Mouse (Mus musculus): ENCODE data around the gene Xpnpep2. TPM values are rescaled to one million over a fixed set of nuclear protein-coding genes. Genes with fewer than 3 reads are reported as not detected.
A peak's percentile ranks its signal among the peaks of the same experiment; 100 is the strongest.

Xpnpep2 gene
- polyA plus RNA-seq, 1 experiment from 2014 or later: 2.2 TPM

DNA sequence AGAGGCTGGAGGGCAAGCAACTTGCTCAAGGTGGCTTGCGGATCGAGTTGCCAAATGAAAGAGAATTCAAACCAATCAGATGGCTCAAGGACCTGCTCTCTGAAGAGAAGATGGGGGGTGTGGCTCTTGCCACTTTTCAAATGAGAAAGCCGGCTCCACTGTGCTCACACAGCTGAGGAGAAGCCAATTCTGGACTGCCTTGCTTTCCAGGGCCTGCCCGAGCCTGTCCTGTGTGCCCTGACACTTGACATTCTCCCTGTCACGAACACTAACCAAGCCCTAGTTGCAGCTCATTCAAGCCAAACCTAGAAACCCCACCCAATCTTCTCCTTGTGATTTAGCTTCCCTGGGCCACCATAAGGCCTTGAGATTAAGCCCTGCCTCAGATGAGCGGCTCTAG, 29.5 kb downstream of the Xpnpep2 start:
- Histone ChIP-seq H3K4me3 (ENCODE audit: low read depth, low read length) (no peak overlapping the region), H3K4me1 (replicated peaks; ENCODE audit: control insufficient read depth, insufficient read depth, low read length) (no peaks in the 10 kb centered on the region), H3K27ac (ENCODE audit: low read depth) (no peak overlapping the region), H3K36me3 (ENCODE audit: control insufficient read depth, insufficient read depth, low read length) (no peaks in the 10 kb centered on the region), H3K9ac (ENCODE audit: low read length) (no peak overlapping the region), H3K4me2 (ENCODE audit: low read length) (no peak overlapping the region), H3K27me3 (replicated peaks; ENCODE audit: control insufficient read depth, insufficient read depth, low read length) (no peaks in the 10 kb centered on the region), H3K9me3 (ENCODE audit: control insufficient read depth, low read length) (no peaks in the 10 kb centered on the region)
- no peak for DNase-seq (ENCODE audit: low spot score)
- WGBS: 69% methylated on average over 6 of the region's 6 CpGs
- ATAC-seq (replicated peaks; ENCODE audit: low FRiP score, low TSS enrichment, low read depth): no peak

DNA sequence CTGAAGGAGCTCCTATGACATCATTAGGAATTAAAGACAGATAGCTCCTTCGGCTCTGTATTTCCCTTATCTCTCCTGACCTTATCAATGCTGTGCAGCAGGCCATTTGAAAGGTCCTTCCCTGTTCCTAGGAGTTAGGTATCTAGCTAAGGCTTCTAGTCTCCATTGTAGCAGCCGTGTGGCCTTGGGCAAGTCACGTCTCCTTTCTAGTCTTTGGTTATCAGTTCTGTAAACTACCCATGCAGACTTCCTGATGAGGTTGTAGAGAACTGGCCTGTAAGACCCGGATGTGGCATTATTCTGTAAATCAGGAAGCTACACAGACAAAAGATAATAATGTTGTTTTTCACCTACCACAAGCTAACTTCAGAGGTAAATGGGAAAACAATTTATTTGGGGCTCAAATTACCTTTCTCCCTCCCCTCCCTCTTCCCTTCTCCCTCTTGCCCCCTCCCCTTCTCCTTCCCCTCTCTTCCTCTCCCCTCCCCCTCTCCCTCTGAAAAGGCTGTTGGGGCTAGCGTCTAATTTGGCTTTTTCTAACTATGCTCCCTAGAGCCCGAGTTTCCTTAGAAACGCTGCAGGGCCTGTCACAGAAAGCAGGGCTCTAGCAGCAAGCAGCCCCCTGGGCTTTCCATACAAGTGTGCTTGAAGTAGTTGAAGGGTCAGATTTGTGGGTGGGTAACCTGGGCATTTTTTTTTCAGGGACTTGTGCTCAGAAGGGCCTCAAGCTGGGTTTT, 30.2 kb downstream of the Xpnpep2 start:
- no peak overlapping the region for H3K27ac ChIP-seq (ENCODE audit: low read depth)

DNA sequence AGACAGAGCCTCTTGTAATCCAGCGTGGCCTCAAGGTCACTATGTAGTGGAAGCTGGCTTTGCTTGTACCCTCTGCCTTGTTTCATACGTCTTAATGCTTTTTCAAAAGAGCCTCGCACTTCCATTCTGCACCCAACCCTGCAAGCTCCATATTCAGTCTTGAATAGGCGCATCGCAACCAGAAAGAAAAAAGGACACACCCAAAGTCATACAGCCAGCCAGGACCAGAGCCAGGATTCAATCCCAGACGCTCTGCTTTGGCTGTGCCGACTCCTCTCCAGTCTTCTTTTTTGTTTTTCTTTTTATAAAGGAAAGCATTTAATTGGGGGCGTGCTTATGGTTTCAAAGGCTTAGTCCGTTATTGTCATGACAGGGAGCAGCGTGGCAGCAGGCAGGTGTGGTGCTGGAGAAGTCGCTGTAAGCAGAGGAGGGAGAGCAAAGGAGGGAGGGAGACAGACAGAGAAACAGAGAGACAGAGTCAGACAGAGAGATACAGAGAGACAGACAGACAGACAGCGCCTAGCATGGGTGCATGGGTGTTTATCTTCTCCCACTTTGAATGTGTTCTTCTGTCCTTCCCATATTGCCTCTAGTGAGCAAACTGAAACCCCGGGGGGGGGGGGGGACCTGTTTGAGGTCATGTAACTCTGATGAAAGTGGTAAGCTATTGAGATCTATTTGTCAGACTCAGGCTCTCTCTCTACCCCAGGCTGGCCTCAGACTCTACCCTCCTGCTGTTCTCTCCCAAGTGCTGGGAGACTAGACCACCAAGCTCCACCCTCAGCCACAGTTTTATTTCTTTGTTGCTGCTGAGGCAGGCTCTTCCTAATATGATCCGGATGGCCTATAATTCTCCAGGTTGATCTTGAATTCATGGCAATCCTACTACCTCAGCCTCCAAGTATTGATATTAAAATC, 31.1 kb downstream of the Xpnpep2 start:
- Histone ChIP-seq H3K4me2 (ENCODE audit: low read length) (no peak overlapping the region), H3K27me3 (replicated peaks; ENCODE audit: control insufficient read depth, insufficient read depth, low read length) (no peaks in the 10 kb centered on the region), H3K4me3 (ENCODE audit: low read depth, low read length) (no peak overlapping the region), H3K27ac (ENCODE audit: low read depth) (no peak overlapping the region), H3K4me1 (replicated peaks; ENCODE audit: control insufficient read depth, insufficient read depth, low read length) (no peaks in the 10 kb centered on the region), H3K36me3 (ENCODE audit: control insufficient read depth, insufficient read depth, low read length) (no peaks in the 10 kb centered on the region), H3K9me3 (ENCODE audit: control insufficient read depth, low read length) (no peaks in the 10 kb centered on the region), H3K9ac (ENCODE audit: low read length) (no peak overlapping the region)
- DNase-seq (ENCODE audit: low spot score) (no peak), ATAC-seq (replicated peaks; ENCODE audit: low FRiP score, low TSS enrichment, low read depth) (no peak)
- 57% methylated on average over 13 of the region's 14 CpGs for WGBS

More for the DNA sequence above, 30.2 kb downstream of the Xpnpep2 start:
- WGBS: 46% methylated on average over 7 of the region's 7 CpGs
- H3K4me2 ChIP-seq (ENCODE audit: low read length): no peak overlapping the region
- H3K9me3 ChIP-seq (ENCODE audit: control insufficient read depth, low read length): no peaks in the 10 kb centered on the region
- no peak for ATAC-seq (replicated peaks; ENCODE audit: low FRiP score, low TSS enrichment, low read depth)
- no peaks in the 10 kb centered on the region for H3K4me1 ChIP-seq (replicated peaks; ENCODE audit: control insufficient read depth, insufficient read depth, low read length)
- H3K27me3 ChIP-seq (replicated peaks; ENCODE audit: control insufficient read depth, insufficient read depth, low read length): no peaks in the 10 kb centered on the region
- no peak overlapping the region for H3K9ac ChIP-seq (ENCODE audit: low read length)
- H3K4me3 ChIP-seq (ENCODE audit: low read depth, low read length): no peak overlapping the region
- no peak for DNase-seq (ENCODE audit: low spot score)
- no peaks in the 10 kb centered on the region for H3K36me3 ChIP-seq (ENCODE audit: control insufficient read depth, insufficient read depth, low read length)

DNA sequence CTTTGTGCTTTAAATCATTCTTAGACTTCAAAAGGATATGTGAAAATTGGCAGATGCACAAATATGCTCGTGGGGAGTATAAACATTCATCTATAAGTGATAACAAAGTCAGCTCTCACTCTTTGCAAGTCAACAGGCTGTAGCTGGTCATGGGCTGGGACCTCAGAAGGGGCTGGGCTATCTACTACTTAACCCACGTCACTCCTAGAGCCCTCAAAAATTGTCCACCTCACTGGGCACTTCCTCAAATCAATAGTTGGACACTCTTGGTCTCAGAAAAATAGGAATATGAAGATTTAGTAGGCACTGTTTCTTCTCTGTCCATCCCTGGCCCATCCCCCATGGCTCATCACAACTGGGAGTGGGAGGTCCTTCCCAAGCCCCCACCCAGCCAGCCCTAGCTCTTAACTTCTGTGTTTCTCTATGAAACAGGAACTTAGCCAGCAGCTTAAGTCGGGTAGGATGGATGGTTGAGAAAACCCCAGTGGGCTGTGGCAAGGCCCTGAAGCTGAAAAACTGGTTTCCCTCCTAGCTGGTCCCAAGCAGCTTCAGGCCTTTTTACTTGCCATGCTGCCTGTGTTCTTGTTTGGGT, 31.9 kb downstream of the Xpnpep2 start:
- no peaks in the 10 kb centered on the region for H3K27me3 ChIP-seq (replicated peaks; ENCODE audit: control insufficient read depth, insufficient read depth, low read length)
- H3K36me3 ChIP-seq (ENCODE audit: control insufficient read depth, insufficient read depth, low read length): no peaks in the 10 kb centered on the region
- no peak for ATAC-seq (replicated peaks; ENCODE audit: low FRiP score, low TSS enrichment, low read depth)
- no peak for DNase-seq (ENCODE audit: low spot score)
- H3K9ac ChIP-seq (ENCODE audit: low read length): no peak overlapping the region
- H3K9me3 ChIP-seq (ENCODE audit: control insufficient read depth, low read length): no peaks in the 10 kb centered on the region
- H3K4me3 ChIP-seq (ENCODE audit: low read depth, low read length): no peak overlapping the region
- no peak overlapping the region for H3K27ac ChIP-seq (ENCODE audit: low read depth)
- WGBS: 51% methylated on average over 3 of the region's 3 CpGs
- H3K4me1 ChIP-seq (replicated peaks; ENCODE audit: control insufficient read depth, insufficient read depth, low read length): no peaks in the 10 kb centered on the region
- no peak overlapping the region for H3K4me2 ChIP-seq (ENCODE audit: low read length)

DNA sequence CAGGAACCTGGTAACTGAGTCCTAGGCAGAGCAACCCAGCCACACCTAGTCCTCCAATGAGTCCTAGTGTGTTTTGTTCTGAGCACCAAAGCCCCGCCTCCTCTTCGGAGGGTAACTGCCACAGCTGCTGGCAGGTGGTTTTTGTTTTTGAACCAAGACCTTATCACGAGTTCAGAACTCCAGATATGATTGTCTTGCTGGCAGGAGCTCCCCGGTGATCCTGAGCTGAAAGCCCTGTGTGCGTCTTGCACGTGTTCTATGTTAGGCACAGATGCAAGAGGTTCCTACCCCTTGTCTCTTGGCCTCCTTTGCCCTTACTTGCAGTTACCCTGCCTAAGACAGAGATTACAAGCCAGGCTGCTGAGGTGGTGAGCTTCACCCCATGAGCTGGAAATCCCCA, 33.0 kb downstream of the Xpnpep2 start:
- ATAC-seq (replicated peaks; ENCODE audit: low FRiP score, low TSS enrichment, low read depth): no peak
- no peak overlapping the region for H3K4me2 ChIP-seq (ENCODE audit: low read length)
- DNase-seq (ENCODE audit: low spot score): no peak

DNA sequence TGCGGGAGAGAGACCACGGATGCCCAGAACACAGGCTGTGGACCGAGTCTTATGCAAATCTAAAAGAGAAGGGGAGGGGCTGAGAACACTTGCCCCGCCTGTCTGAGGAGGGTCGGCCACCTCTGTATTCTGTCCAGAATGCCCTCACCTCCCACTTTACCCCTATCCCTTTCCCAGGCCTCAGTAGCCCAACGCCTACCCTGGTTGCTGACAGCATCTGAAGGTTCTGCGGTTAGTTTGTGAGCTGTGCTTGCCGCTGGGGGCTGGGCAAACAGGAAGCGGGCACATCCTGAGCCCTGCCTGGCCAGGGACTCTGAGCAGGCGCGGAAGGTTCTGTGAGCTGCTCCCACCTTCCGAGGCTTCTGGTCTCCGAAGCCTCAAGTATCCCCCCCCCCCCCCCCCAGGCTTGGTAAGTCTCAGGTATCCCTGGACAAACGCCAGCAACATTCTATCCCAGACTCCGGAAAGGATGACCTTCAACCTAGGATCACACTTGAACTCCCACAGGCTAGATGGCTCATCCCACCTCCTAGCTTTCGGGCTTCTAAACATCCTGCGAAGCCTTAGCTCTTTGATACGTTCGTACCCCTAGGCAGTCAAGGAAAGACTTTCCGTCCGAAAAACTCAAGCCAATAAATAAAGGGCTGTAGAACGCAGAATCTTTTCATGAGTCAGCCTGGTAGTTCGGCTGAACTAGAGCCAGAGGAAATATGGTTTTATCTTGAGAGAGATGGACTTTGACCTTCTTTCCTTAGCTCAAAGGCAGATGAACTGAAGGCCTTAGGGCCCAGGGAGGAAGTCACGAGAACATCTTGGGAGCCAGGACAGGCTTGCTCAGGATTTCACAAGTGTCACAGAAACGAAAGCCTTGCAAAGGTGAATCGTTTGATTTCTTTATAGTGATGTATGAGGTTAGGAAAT, 35.1 kb downstream of the Xpnpep2 start:
- Histone ChIP-seq H3K4me2 (ENCODE audit: low read length) (peak overlapping the region; percentile 45), H3K36me3 (ENCODE audit: control insufficient read depth, insufficient read depth, low read length) (no peaks in the 10 kb centered on the region), H3K27ac (ENCODE audit: low read depth) (no peak overlapping the region), H3K9ac (ENCODE audit: low read length) (no peak overlapping the region), H3K27me3 (replicated peaks; ENCODE audit: control insufficient read depth, insufficient read depth, low read length) (no peaks in the 10 kb centered on the region), H3K4me1 (replicated peaks; ENCODE audit: control insufficient read depth, insufficient read depth, low read length) (no peaks in the 10 kb centered on the region), H3K9me3 (ENCODE audit: control insufficient read depth, low read length) (no peaks in the 10 kb centered on the region), H3K4me3 (ENCODE audit: low read depth, low read length) (peak overlapping the region; percentile 23)
- DNase-seq (ENCODE audit: low spot score) (peak; percentile 54), ATAC-seq (replicated peaks; ENCODE audit: low FRiP score, low TSS enrichment, low read depth) (peak; percentile 81)
- 33% methylated on average over 26 of the region's 26 CpGs for WGBS

More for the DNA sequence above, 33.0 kb downstream of the Xpnpep2 start:
- H3K9me3 ChIP-seq (ENCODE audit: control insufficient read depth, low read length): no peaks in the 10 kb centered on the region
- H3K4me3 ChIP-seq (ENCODE audit: low read depth, low read length): no peak overlapping the region
- H3K4me1 ChIP-seq (replicated peaks; ENCODE audit: control insufficient read depth, insufficient read depth, low read length): no peaks in the 10 kb centered on the region
- no peak overlapping the region for H3K9ac ChIP-seq (ENCODE audit: low read length)
- H3K36me3 ChIP-seq (ENCODE audit: control insufficient read depth, insufficient read depth, low read length): no peaks in the 10 kb centered on the region
- WGBS: 79% methylated on average over 6 of the region's 6 CpGs
- no peaks in the 10 kb centered on the region for H3K27me3 ChIP-seq (replicated peaks; ENCODE audit: control insufficient read depth, insufficient read depth, low read length)
- no peak overlapping the region for H3K27ac ChIP-seq (ENCODE audit: low read depth)

DNA sequence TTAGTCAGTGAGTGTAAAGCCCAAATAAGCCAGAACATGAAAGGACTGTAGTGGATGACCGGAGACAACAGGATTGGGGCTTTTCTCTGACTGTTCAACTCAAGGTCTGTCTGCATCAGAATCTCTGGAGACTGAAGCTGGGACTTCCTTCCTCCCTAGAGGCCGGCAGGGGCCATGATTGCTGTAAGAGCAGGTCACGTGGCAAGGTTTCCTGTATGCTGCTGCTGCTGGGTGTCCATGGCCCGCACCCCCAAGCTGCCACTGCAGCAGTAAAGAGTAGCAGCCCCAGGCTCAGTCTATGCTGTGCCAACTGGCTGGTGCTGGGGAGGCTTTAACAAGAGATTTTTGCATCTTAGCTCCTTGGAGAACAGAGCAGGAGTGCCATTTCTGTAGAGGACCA, 37.7 kb downstream of the Xpnpep2 start, which contains the start of gene Sash3:
TSS of gene Sash3 (plus strand) at position 175 of the 400 bp plus-strand sequence.
- no peak for ATAC-seq (replicated peaks; ENCODE audit: low FRiP score, low TSS enrichment, low read depth)
- no peak within 1 kb of the TSS for H3K4me2 ChIP-seq (ENCODE audit: low read length)
- H3K9ac ChIP-seq (ENCODE audit: low read length): no peak within 1 kb of the TSS
- H3K9me3 ChIP-seq (ENCODE audit: control insufficient read depth, low read length): no peaks in the 10 kb centered on the region
- WGBS: 81% methylated on average over 4 of the region's 4 CpGs
- no peak within 1 kb of the TSS for H3K4me3 ChIP-seq (ENCODE audit: low read depth, low read length)
- H3K36me3 ChIP-seq (ENCODE audit: control insufficient read depth, insufficient read depth, low read length): no peaks in the 10 kb centered on the region
- DNase-seq (ENCODE audit: low spot score): no peak
- H3K4me1 ChIP-seq (replicated peaks; ENCODE audit: control insufficient read depth, insufficient read depth, low read length): no peaks in the 10 kb centered on the region
- no peaks in the 10 kb centered on the region for H3K27me3 ChIP-seq (replicated peaks; ENCODE audit: control insufficient read depth, insufficient read depth, low read length)
- H3K27ac ChIP-seq (ENCODE audit: low read depth): no peak within 1 kb of the TSS

DNA sequence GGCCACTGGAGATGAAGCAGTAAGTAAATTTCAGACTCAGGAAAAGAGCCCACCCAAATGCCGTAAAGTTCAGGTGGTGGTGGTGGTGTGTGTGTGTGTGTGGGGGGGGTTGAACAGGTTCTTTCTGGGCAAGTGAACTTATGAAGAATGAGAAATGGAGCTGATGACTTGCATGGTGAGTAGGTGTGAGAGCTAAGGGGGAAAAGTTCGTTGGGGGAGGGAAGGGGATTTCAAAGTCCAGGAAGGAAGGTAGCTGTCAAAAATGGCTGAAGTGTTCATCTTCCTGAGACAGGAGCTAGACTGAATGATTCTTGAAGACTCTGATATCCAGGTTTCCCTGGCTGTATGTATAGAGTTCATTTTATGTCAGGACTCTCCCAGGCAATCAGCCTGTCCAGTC, 38.7 kb downstream of the Xpnpep2 start:
- H3K9me3 ChIP-seq (ENCODE audit: control insufficient read depth, low read length): no peaks in the 10 kb centered on the region
- H3K27ac ChIP-seq (ENCODE audit: low read depth): no peak overlapping the region

More for the DNA sequence above, 38.7 kb downstream of the Xpnpep2 start:
- no peak overlapping the region for H3K9ac ChIP-seq (ENCODE audit: low read length)
- H3K4me1 ChIP-seq (replicated peaks; ENCODE audit: control insufficient read depth, insufficient read depth, low read length): no peaks in the 10 kb centered on the region
- H3K27me3 ChIP-seq (replicated peaks; ENCODE audit: control insufficient read depth, insufficient read depth, low read length): no peaks in the 10 kb centered on the region
- H3K4me3 ChIP-seq (ENCODE audit: low read depth, low read length): no peak overlapping the region
- H3K36me3 ChIP-seq (ENCODE audit: control insufficient read depth, insufficient read depth, low read length): no peaks in the 10 kb centered on the region
- ATAC-seq (replicated peaks; ENCODE audit: low FRiP score, low TSS enrichment, low read depth) (no peak), DNase-seq (ENCODE audit: low spot score) (no peak)
- H3K4me2 ChIP-seq (ENCODE audit: low read length): no peak overlapping the region
- 70% methylated on average over 2 of the region's 2 CpGs for WGBS
